Mouse (Mus musculus): Measurements from ENCODE around the gene E2f1. TPM values are rescaled to one million over a fixed set of nuclear protein-coding genes. Genes with fewer than 3 reads are reported as not detected.

Gene E2f1
- total RNA-seq, 1 experiment from 2014 or later: 1.8 TPM

DNA sequence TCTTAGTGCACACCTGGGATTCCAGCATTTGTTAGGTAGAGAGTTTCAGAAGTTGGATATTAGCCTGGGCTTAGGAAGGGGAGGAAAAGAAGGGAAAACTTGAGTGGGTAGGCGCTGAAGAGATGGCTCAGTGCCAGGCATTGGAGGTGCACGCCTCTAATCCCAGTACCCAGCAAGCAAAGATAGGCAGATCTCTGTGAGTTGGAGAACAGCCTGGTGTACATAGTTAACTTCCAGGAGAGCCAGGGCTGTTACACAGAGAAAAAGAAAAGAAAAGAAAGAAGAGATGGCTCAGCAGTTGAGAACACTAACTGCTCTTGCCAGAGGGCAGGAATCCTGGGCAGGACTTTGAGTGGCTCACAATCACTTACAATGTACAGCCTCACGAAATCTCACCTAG is 43.2 kb downstream of the E2f1 start:
- no peak for ATAC-seq (replicated peaks; ENCODE audit: insufficient number of reproducible peaks, low FRiP score, low TSS enrichment, poor library complexity, severe bottlenecking)

DNA sequence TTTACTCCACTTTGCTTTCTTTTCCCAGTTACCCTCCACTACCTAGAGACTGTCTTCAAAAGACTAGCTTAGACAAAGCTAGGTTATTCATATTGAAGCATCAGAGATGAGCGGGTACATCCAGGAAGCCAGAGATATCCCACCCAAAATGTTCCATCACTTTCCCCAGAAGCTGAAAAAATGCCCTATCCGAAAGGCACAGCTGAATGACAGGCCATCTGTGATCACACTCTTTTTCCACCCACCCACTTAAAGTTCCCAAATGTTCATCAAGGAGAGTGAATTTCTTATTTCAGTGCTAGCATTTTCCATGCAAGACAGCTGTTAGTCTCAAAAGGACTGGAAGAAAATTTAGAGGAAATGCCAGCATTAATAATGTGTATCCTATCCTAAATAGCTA is 44.4 kb downstream of the E2f1 start:
- ATAC-seq (replicated peaks; ENCODE audit: insufficient number of reproducible peaks, low FRiP score, low TSS enrichment, poor library complexity, severe bottlenecking): no peak

GRCm38 (mm10) chr2:154522334-154522733 is 47.4 kb downstream of the E2f1 start:
- ATAC-seq (replicated peaks; ENCODE audit: insufficient number of reproducible peaks, low FRiP score, low TSS enrichment, poor library complexity, severe bottlenecking): no peak

DNA sequence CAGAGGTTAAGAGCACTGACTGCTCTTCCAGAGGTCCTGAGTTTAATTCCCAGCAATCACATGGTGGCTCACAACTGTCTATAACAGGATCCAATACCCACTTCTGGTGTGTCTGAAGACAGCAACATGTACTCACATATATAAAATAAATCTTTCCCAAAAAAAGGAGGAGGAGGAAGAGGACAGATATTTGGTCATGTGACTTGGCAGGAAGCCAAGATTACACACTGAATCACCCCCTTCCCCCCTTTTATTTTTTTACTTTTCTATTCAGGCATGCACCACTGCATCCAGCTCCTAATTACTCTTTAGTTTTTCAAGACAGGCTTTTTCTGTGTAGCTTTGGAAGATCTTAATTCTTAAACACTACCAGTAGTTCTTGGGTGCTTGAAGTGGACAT is 48.2 kb downstream of the E2f1 start:
- no peak for ATAC-seq (replicated peaks; ENCODE audit: insufficient number of reproducible peaks, low FRiP score, low TSS enrichment, poor library complexity, severe bottlenecking)

- no peak for ATAC-seq (replicated peaks; ENCODE audit: insufficient number of reproducible peaks, low FRiP score, low TSS enrichment, poor library complexity, severe bottlenecking)
Measured at GRCm38 (mm10) chr2:154517424-154517823, 52.3 kb downstream of the E2f1 start.

- ATAC-seq (replicated peaks; ENCODE audit: insufficient number of reproducible peaks, low FRiP score, low TSS enrichment, poor library complexity, severe bottlenecking): no peak
Measured at GRCm38 (mm10) chr2:154516944-154517343, 52.7 kb downstream of the E2f1 start.

DNA sequence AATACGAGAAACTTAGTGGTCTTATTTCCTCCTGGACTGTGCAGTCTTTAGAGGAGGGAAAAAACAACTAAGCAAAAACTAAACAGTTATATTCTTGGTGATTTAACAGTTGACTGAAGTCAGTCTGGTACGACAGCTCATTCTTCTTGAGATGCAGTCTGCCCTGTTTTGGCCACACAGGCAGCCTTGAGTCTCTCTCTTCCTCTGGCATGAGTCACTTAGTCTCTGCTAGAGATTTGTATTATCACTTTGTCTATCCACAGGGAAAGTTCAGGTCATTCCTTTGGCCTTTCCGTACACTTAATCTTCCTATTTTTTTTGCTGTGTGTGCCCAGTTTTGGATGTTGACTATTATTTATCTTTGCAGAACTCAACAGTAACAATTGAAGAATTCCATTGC is 59.6 kb downstream of the E2f1 start:
- no peak for ATAC-seq (replicated peaks; ENCODE audit: insufficient number of reproducible peaks, low FRiP score, low TSS enrichment, poor library complexity, severe bottlenecking)

Other genes starting within 250 kb of the E2f1 start
- 8.5 to 13.1 TPM (median 9.7 TPM) in 3 replicates for gene Cdk5rap1, start 196.9 kb downstream of the E2f1 start, total RNA-seq (2017)
- gene Snta1, start 161.8 kb downstream of the E2f1 start, total RNA-seq (2017): 4.8 to 10.8 TPM (median 4.9 TPM) in 3 replicates
- gene Cbfa2t2, start 133.4 kb downstream of the E2f1 start, total RNA-seq (2017): 9.8 to 18.5 TPM (median 11.9 TPM) in 3 replicates
- 0.78 TPM in 1 of 3 replicates, not detected in the others for gene 1700003F12Rik, start 22.8 kb downstream of the E2f1 start, total RNA-seq (2017)
- gene Actl10, start 18.1 kb downstream of the E2f1 start, total RNA-seq (2017): not detected in 3 replicates
- gene Necab3, start 11.0 kb downstream of the E2f1 start, total RNA-seq (2017): 0.68 TPM in 1 of 3 replicates, not detected in the others
- 7.3 to 10.6 TPM (median 9.6 TPM) in 3 replicates for gene Pxmp4, start 33.8 kb upstream of the E2f1 start, total RNA-seq (2017)
- gene Zfp341, start 43.4 kb upstream of the E2f1 start, total RNA-seq (2017): 2.5 to 3.2 TPM (median 2.8 TPM) in 3 replicates
- gene 4930519P11Rik, start 43.5 kb upstream of the E2f1 start, total RNA-seq (2017): 2.0 TPM in 1 of 3 replicates, not detected in the others
- gene Chmp4b, start 81.8 kb upstream of the E2f1 start, total RNA-seq (2017): 201 to 228 TPM (median 225 TPM) in 3 replicates
- gene Gm14214, start 200.1 kb upstream of the E2f1 start, total RNA-seq (2017): not detected in 3 replicates
- 165 to 198 TPM (median 196 TPM) in 3 replicates for gene Raly, start 221.2 kb upstream of the E2f1 start, total RNA-seq (2017)
- not detected in 3 replicates for gene a, start 221.5 kb upstream of the E2f1 start, total RNA-seq (2017)